In the genomic region with DNA sequence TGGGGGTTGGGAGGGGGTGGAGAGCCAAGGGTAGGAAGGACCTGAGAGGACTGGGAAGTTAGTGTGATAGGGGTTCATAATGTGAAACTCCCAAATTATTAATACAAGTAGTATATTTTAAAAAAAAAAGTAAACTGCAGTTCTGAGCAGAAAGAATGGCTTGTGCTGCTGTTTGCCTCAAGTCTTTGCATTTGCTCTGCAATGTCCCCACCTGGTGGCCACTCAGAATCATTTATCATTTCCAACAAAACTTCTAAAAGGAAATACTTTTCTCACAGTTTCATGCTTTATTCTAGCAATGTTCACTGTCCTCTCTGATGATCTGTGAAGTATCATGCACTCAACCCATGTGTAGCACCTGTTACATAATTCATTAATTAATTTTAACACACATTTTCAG, we compare ENCODE assay signal across 9 mouse cellular contexts.
A peak's percentile ranks its signal among the peaks of the same experiment; 100 is the strongest.
DNase-seq lines count a peak whose midpoint lies in the region; ATAC-seq and TF ChIP-seq lines count a peak whose summit lies in the region.
"Had no signal": no experiment of that assay in that cellular context is flagged by ENCODE, and none has a peak within 500 bp of the region (broad histone marks: within the 10 kb centered on the region; RNA-seq: fewer than 3 reads in every experiment).

No protein-coding gene starts in this region.

- DNase-seq in forebrain, postnatal 0 days, result peak; percentile 48
- no peak for DNase-seq in liver, postnatal 0 days
- DNase-seq in liver (no peak), adipocyte (ENCODE audit: low spot score) (peak; percentile 34)
- peak; percentile 18 for DNase-seq in retina, postnatal 1 day
- DNase-seq in cerebellum, adult 11-12 months, result no peak
- no peak for DNase-seq in cerebellum, adult 8-10 months

- no peak overlapping the region for H3K4me3 ChIP-seq in forebrain, postnatal 0 days (ENCODE audit: low read depth, low read length)
- no peak overlapping the region for H3K4me3 ChIP-seq in forebrain, embryonic 12.5 days (replicated peaks)
- no peak overlapping the region for H3K4me3 ChIP-seq in liver, postnatal 0 days (ENCODE audit: low read depth, low read length)
- H3K4me3 ChIP-seq: neural tube, embryonic 12.5 days had no signal

- no peak for TF ChIP-seq EP300 in liver, postnatal 0 days (IDR thresholded peaks at IDR 0.05; ENCODE audit: low read depth)

- H3K27ac ChIP-seq in forebrain, postnatal 0 days (ENCODE audit: low read depth, low read length), result no peak overlapping the region
- H3K27ac ChIP-seq in forebrain, embryonic 12.5 days, result no peak overlapping the region
- H3K27ac ChIP-seq in liver, postnatal 0 days (ENCODE audit: low read depth), result no peak overlapping the region
- H3K27ac ChIP-seq: neural tube, embryonic 12.5 days had no signal

- peak; percentile 65 for TF ChIP-seq CTCF in forebrain, postnatal 0 days (IDR thresholded peaks at IDR 0.05; ENCODE audit: low read depth)
- TF ChIP-seq CTCF in liver, postnatal 0 days (IDR thresholded peaks at IDR 0.05; ENCODE audit: low read depth), result peak; percentile 39

- no peak for ATAC-seq in forebrain, postnatal 0 days
- no peak for ATAC-seq in forebrain, embryonic 12.5 days (ENCODE audit: low FRiP score)
- no peak for ATAC-seq in liver, postnatal 0 days

- no peaks in the 10 kb centered on the region for H3K27me3 ChIP-seq in forebrain, postnatal 0 days (ENCODE audit: insufficient read depth, low read length)
- no peaks in the 10 kb centered on the region for H3K27me3 ChIP-seq in forebrain, embryonic 12.5 days
- H3K27me3 ChIP-seq in liver, postnatal 0 days (ENCODE audit: insufficient read depth, low read length), result no peaks in the 10 kb centered on the region
- H3K27me3 ChIP-seq: neural tube, embryonic 12.5 days had no signal

- H3K36me3 ChIP-seq in forebrain, postnatal 0 days (ENCODE audit: insufficient read depth), result no peaks in the 10 kb centered on the region
- no peaks in the 10 kb centered on the region for H3K36me3 ChIP-seq in forebrain, embryonic 12.5 days (replicated peaks)
- H3K36me3 ChIP-seq in liver, postnatal 0 days (replicated peaks; ENCODE audit: insufficient read depth, low read length), result no peaks in the 10 kb centered on the region
- H3K36me3 ChIP-seq: neural tube, embryonic 12.5 days had no signal

- H3K4me2 ChIP-seq in forebrain, postnatal 0 days (ENCODE audit: low read depth), result no peak overlapping the region
- H3K4me2 ChIP-seq in forebrain, embryonic 12.5 days, result no peak overlapping the region
- H3K4me2 ChIP-seq in liver, postnatal 0 days (ENCODE audit: low read depth, low read length), result no peak overlapping the region
- H3K4me2 ChIP-seq: neural tube, embryonic 12.5 days had no signal

- no peak overlapping the region for H3K9ac ChIP-seq in forebrain, postnatal 0 days
- H3K9ac ChIP-seq in forebrain, embryonic 12.5 days, result no peak overlapping the region
- no peak overlapping the region for H3K9ac ChIP-seq in liver, postnatal 0 days (replicated peaks)
- H3K9ac ChIP-seq: neural tube, embryonic 12.5 days had no signal

- H3K4me1 ChIP-seq in forebrain, postnatal 0 days (ENCODE audit: insufficient read depth), result no peaks in the 10 kb centered on the region
- no peaks in the 10 kb centered on the region for H3K4me1 ChIP-seq in forebrain, embryonic 12.5 days
- H3K4me1 ChIP-seq in liver, postnatal 0 days (ENCODE audit: insufficient read depth), result no peaks in the 10 kb centered on the region
- H3K4me1 ChIP-seq: neural tube, embryonic 12.5 days had no signal

- no peaks in the 10 kb centered on the region for H3K9me3 ChIP-seq in forebrain, postnatal 0 days (ENCODE audit: low read length)
- H3K9me3 ChIP-seq in forebrain, embryonic 12.5 days, result no peaks in the 10 kb centered on the region
- H3K9me3 ChIP-seq in liver, postnatal 0 days (ENCODE audit: low read length), result no peaks in the 10 kb centered on the region
- H3K9me3 ChIP-seq: neural tube, embryonic 12.5 days had no signal

Comparison
In these comparisons a context has a peak if more than half of its experiments do, and no peak if none do; other contexts are left out.
1. DNase-seq: peak in forebrain, postnatal 0 days (single experiment), adipocyte (single experiment) and retina, postnatal 1 day (single experiment); none in liver, postnatal 0 days (single experiment), liver (single experiment), cerebellum, adult 11-12 months (single experiment) and cerebellum, adult 8-10 months (single experiment).